Mouse (Mus musculus) spleen, postnatal 14 days (tissue): ENCODE measurements around the gene Scp2.

Experiments
- DNase-seq, 2 experiments: peaks; one replicate each; pipeline ENCODE4 v3.0.0; 2021 to 2022; ENCODE audit warnings: low spot score in 2 of 2

Gene Scp2

GRCm38 (mm10) chr4:108060774-108061173 lies 84.0 kb downstream of the Scp2 start:
- no peak for DNase-seq

DNA sequence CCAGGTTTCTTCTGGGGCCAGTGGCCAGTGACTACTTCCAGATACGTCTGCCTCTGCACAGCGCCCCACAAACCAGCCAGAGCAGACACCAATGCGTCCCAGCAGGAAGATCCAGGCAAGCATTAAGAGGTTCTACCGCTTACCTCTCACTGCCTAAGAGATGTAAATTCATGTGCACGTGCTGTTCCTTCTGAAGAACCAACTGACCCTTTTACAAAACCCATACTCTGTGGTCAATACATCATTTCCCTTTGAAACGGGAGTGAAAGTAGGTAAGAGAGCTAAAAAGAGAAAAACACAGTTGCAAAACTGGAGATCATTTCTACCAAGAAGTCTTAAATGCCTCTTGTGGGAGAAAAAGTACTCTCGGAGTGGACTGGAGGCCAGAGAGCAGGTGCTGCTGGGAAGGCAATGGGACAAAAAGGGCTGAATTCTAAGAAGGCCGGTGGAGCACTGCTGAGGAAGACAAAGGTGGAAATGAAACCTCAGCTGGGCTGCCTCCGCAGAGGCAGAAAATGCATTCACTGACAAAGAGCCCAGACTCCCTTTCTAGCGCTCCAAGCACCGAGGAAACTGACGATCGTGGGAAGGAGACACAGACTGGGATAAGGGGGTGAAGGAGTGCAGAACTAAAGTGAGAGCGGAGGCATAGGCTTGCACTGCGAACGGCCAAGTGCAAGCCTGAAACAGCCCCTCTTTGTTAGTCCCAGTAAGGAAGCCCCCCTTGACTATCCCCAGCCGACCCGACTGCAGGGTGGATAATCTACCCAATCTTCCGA lies 85.0 kb downstream of the Scp2 start:
- DNase-seq: no peak

- no peak for DNase-seq
Measured at GRCm38 (mm10) chr4:108058166-108058565, 86.6 kb downstream of the Scp2 start.

GRCm38 (mm10) chr4:108057247-108057646 lies 87.6 kb downstream of the Scp2 start:
- no peak for DNase-seq

DNA sequence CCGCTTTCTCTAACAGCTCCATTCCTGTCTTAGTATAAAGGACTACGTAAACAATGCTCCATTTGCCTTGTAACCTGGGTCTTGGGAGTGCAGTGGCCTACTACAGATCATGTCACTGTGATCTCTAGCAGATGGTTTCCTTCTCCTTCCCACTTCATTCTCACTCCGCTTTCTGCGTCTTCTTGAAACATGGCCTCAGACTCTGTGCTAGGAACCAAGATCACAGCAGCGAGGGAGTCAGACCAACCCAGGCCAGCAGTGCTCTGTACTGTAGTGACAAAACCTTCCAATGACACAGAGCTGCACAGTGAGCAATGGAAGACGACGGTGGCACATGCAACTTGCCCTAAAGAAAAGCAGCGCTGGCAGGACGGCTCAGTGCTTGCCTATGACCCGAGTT lies 88.9 kb downstream of the Scp2 start:
- no peak for DNase-seq

DNA sequence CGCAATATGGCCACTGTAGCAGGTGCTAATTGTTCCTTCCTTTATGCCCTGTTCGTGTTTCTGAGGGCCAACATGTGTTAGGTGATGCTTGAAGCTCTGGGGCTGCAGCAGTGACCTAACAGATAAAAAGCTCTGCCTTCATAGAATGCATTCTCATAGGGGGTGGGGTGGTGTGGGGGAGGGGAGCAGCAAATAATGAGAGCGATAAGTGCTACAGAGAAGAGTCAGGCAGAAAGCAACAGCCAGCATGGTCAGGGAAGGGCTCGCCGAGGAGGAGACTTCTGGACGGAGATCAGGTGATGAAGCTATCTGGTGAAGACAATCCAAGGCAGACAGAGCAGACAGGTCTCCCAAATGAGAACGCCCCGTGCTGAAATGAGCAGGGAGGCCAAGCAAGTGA lies 92.1 kb downstream of the Scp2 start:
- DNase-seq: no peak

DNA sequence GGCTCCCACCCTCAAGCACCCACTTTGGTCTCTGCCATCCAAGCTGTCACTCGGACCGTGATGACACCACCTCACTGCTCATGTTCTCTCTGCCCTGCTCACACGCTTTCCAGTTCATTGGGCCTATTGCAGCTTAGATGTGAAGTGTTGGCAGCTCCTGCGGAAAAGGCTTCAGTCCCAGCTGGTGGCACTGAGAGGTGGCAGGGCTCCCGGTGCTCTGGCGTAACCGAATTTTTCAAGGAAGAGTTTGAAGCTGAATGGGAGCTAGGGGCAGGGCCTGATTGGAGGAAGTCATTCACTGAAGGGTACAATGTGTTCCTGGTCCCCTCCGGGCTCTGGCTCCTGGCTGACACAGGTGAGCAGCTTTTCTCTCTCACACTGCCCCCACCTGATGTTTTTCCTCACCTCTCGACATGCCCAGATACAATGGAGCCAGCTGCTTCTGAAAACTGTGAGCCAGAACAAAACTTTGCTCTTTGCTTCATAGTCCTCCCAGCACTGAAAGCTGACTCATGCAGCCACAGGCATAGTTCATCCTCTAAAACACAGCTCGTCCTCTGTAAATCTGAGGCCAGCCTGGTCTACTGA lies 93.0 kb downstream of the Scp2 start:
- no peak for DNase-seq

DNA sequence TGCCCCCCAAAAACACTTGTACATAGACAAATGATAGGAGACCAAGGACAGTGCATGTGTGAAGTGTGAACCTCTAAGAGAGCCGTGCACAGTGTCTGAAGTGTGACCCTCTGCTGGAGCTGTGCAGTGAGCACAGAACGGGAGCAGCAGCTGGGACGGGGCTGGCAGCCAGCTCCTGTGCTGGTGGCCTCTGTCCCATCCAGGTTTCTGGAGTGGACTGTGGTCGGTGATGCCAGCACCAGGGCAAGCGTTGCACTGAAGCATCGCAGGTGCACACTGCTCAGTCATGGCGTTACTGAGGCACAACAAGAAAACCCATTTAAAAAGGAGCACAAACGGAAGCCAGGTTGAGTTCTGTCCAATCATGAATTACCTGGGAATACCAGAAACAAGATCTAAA lies 98.7 kb downstream of the Scp2 start:
- DNase-seq: no peak

GRCm38 (mm10) chr4:108045136-108046107 lies 99.4 kb downstream of the Scp2 start:
- DNase-seq: no peak

GRCm38 (mm10) chr4:108037027-108037426 lies 107.8 kb downstream of the Scp2 start:
- no peak for DNase-seq

GRCm38 (mm10) chr4:108033041-108033764 lies 111.6 kb downstream of the Scp2 start:
- no peak for DNase-seq

GRCm38 (mm10) chr4:108032352-108032849 lies 112.4 kb downstream of the Scp2 start:
- no peak for DNase-seq

DNA sequence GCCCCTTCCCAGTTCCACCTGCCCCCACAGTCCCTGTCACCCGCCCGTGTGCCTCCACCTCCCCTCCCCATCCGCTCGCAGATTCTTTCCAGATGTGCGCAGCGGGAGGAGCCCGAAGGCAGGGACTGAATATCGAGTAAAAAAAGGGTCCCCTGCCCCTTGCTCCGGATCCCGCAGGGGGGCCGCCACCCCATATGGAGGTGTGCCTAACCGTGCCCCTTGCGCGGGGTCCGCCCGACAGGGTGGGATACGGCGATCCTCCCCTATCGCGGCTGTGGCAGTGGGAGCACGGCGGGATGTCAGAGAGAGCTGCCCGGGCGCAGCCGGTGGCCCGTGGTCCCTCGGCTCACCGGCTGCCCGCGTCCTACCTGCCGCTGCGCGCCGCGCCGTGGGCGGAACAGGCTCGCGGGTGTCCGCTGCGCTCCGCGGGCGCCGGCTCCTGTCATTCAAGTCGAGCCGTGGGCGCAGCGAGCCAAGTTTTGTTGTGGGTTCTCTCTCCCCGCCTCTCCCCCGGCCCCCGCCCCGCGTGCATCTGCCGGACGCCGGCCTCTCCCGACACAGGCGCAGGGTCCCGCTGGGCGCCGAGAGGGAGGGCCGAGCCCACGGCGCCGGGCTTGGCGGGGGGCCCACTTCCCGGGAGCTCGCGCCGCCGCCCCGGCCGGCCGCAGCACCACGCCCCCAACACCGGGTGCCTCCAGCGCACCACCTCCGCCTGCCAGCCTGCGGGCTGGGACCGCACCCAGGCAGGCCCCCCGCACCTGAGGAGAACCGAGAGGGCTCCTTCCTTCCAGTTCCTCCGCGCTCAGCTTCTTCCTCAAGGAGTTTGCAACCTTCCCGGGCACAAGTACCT lies 113.1 kb downstream of the Scp2 start:
- no peak for DNase-seq

DNA sequence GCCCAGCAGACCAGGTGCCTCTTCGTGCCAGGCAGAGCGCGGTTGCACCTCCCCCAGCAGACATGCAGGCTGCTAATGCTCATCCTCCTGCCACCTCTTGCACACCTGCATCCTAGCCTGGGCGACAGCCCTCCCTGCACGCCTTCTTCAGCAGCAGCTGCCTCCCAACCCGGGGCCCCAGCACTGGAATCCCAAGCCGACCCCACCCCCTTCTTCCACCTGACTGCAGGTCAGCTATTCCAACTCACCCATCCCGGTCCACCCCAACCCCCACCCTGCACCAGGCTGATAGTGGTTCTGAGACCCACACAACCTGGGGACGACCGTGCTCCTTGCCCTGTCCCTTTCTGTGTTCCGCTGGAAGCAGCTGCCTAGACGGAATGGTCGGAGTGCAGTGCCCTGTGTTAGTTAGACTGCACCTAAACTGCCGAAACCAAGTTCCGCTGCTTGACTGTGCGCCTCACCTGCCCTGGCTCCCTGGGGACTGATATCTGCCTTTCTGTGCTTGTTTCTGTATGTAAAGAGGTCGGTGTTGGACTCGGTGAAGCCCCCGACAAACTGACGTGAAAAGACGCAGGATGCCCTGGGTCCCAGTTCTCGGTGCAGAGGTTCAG lies 113.8 kb downstream of the Scp2 start:
- DNase-seq: no peak

DNA sequence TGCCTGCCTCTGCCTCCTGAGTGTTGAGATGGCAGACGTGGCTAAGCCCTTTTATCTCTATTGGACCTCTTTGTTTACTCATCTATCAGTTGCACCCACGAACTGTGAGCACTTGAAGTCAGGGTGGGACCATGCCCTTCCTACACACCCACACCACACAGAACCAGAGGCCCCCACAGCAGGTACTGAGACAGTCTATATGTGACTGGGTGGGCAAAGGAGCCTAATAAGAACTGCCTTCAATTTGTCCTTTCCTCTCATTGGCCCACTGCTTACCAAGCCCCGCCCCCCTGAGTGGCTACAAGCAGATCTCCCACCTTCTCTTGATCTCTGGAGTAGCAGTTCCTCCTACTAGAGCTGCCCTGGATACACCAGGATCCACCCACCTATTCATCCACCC lies 118.6 kb downstream of the Scp2 start:
- DNase-seq: no peak

- DNase-seq: no peak
Measured at GRCm38 (mm10) chr4:108025269-108025668, 119.5 kb downstream of the Scp2 start.

- DNase-seq: no peak
Measured at GRCm38 (mm10) chr4:108024641-108025040, 120.2 kb downstream of the Scp2 start.

DNA sequence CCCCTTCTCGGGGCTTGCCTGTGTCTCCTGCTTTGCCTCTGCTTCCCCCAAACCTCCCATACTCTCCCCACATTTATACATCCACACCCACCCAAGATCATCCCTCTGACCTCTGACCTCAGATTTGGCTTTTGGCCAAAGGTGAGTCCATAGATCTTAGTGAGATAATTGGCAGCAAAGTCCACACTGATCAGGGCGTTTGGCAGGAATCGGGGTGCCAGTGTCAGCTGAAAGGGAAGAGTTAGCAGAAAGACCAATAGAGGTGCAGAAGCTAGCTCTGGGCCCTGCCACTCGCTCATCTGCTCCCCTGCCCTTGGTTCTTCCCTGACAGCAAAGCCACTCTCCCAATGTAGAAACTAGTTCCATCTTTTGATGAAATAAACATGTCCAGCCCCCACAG lies 121.6 kb downstream of the Scp2 start:
- DNase-seq: no peak

DNA sequence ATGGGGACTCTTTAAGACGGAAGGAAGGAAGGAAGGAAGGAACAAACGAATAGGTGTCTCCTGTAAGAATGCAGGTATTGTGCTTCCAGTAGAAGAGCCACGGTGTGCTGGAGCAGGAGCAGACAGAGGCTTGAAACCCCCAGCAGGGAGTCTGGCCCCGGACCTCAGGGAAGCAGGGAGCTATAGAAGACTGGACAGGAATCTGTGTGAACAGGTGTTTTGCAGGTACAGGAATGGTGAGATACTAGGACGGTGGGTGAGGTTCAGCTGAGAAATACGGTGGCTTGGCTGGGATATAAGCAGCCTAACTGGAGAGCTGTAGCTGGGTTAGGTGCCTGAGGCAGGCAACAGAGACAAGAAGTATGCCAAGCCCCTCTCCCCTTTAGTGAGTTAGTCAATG lies 124.6 kb downstream of the Scp2 start:
- DNase-seq: no peak
